Mouse (Mus musculus) cerebellum, adult (tissue): ENCODE data around the gene Etv6.

Experiments used
- ATAC-seq: cut with Nextera tagmentation; 2 replicates; pipeline ENCODE4 v1.9.2; 2017; ENCODE audit warnings: mild to moderate bottlenecking, moderate library complexity, mixed read lengths; ENCODE audit not compliant: insufficient number of reproducible peaks, low FRiP score, low TSS enrichment

Gene Etv6

GRCm38 (mm10) chr6:134072439-134072838, 36.9 kb downstream of the Etv6 start:
- no peak for ATAC-seq

GRCm38 (mm10) chr6:134072906-134073305, 37.4 kb downstream of the Etv6 start:
- ATAC-seq: no peak

- no peak for ATAC-seq
Observed at GRCm38 (mm10) chr6:134074353-134074752, 38.9 kb downstream of the Etv6 start.

- ATAC-seq: no peak
Observed at GRCm38 (mm10) chr6:134075031-134075430, 39.5 kb downstream of the Etv6 start.

- ATAC-seq: no peak
Observed at GRCm38 (mm10) chr6:134078016-134078415, 42.5 kb downstream of the Etv6 start.

GRCm38 (mm10) chr6:134079112-134079511, 43.6 kb downstream of the Etv6 start:
- ATAC-seq: peak; percentile 80

- ATAC-seq: no peak
Observed at GRCm38 (mm10) chr6:134079563-134079962, 44.1 kb downstream of the Etv6 start.

GRCm38 (mm10) chr6:134080946-134081345, 45.4 kb downstream of the Etv6 start:
- ATAC-seq: no peak

GRCm38 (mm10) chr6:134082229-134082920, 46.9 kb downstream of the Etv6 start:
- ATAC-seq: no peak

- ATAC-seq: no peak
Observed at GRCm38 (mm10) chr6:134083428-134083827, 47.9 kb downstream of the Etv6 start.

GRCm38 (mm10) chr6:134086351-134086750, 50.9 kb downstream of the Etv6 start:
- ATAC-seq: no peak

- ATAC-seq: no peak
Observed at GRCm38 (mm10) chr6:134087709-134088108, 52.2 kb downstream of the Etv6 start.

- ATAC-seq: no peak
Observed at GRCm38 (mm10) chr6:134089671-134090377, 54.3 kb downstream of the Etv6 start.

GRCm38 (mm10) chr6:134090378-134090692, 54.8 kb downstream of the Etv6 start:
- ATAC-seq: no peak

- ATAC-seq: no peak
Observed at GRCm38 (mm10) chr6:134090875-134091274, 55.4 kb downstream of the Etv6 start.

- no peak for ATAC-seq
Observed at GRCm38 (mm10) chr6:134091398-134091801, 55.9 kb downstream of the Etv6 start.

GRCm38 (mm10) chr6:134094066-134094465, 58.6 kb downstream of the Etv6 start:
- ATAC-seq: no peak

- no peak for ATAC-seq
Observed at GRCm38 (mm10) chr6:134094620-134095019, 59.1 kb downstream of the Etv6 start.

- ATAC-seq: no peak
Observed at GRCm38 (mm10) chr6:134095582-134095981, 60.1 kb downstream of the Etv6 start.

- no peak for ATAC-seq
Observed at GRCm38 (mm10) chr6:134099976-134100743, 64.7 kb downstream of the Etv6 start.

GRCm38 (mm10) chr6:134102396-134102795, 66.9 kb downstream of the Etv6 start:
- no peak for ATAC-seq
